In genomic region chrX:42088136-42088535, GRCm38 (mm10) we compare ENCODE assay signal across 25 mouse cellular contexts.
"Had no signal": no experiment of that assay in that cellular context is flagged by ENCODE, and none has a peak within 500 bp of the region (broad histone marks: within the 10 kb centered on the region; RNA-seq: fewer than 3 reads in every experiment).

No protein-coding gene starts in this region.

- H3K4me1 ChIP-seq: hindbrain, embryonic 13.5 days; hindbrain, embryonic 15.5 days; kidney, embryonic 15.5 days; limb, embryonic 13.5 days; limb, embryonic 15.5 days; liver, embryonic 12.5 days had no signal

- ATAC-seq: hindbrain, postnatal 0 days; liver, embryonic 12.5 days had no signal

- H3K9me3 ChIP-seq: heart, embryonic 13.5 days; heart, embryonic 15.5 days; hindbrain, embryonic 13.5 days; hindbrain, embryonic 15.5 days; kidney, embryonic 15.5 days; limb, embryonic 13.5 days; limb, embryonic 15.5 days; liver, embryonic 12.5 days had no signal

- H3K36me3 ChIP-seq: heart, embryonic 15.5 days; hindbrain, embryonic 13.5 days; hindbrain, embryonic 15.5 days; kidney, embryonic 15.5 days; limb, embryonic 13.5 days; limb, embryonic 15.5 days had no signal

- H3K4me2 ChIP-seq: heart, embryonic 11.5 days; heart, embryonic 13.5 days; heart, embryonic 15.5 days; hindbrain, embryonic 13.5 days; hindbrain, embryonic 15.5 days; kidney, embryonic 15.5 days; limb, embryonic 13.5 days; limb, embryonic 15.5 days; liver, embryonic 12.5 days had no signal

- H3K27ac ChIP-seq: heart, adult 2 months; heart, embryonic 13.5 days; heart, embryonic 15.5 days; hindbrain, embryonic 13.5 days; hindbrain, embryonic 15.5 days; hindbrain, postnatal 0 days; kidney, embryonic 15.5 days; kidney, postnatal 0 days; limb, embryonic 13.5 days; limb, embryonic 15.5 days; liver, embryonic 12.5 days; liver, embryonic 14.5 days had no signal

- DNase-seq: gastrocnemius, postnatal 14 days; gastrocnemius, postnatal 36 days; heart, adult 11 months; heart, adult 2 months; heart, postnatal 10 days; heart, postnatal 36 days; kidney, adult 2 months; kidney, adult 9 months; kidney, postnatal 14 days; kidney, postnatal 36 days; layer of hippocampus, adult 9-11 months; layer of hippocampus, postnatal 36 days; left cerebral cortex, postnatal 4 days had no signal

- H3K4me3 ChIP-seq: heart, adult 2 months; heart, embryonic 13.5 days; heart, embryonic 15.5 days; hindbrain, embryonic 13.5 days; hindbrain, embryonic 15.5 days; kidney, embryonic 15.5 days; limb, embryonic 13.5 days; limb, embryonic 15.5 days; liver, embryonic 12.5 days had no signal

- H3K27me3 ChIP-seq: heart, embryonic 13.5 days; heart, embryonic 15.5 days; hindbrain, embryonic 13.5 days; hindbrain, embryonic 15.5 days; kidney, embryonic 15.5 days; limb, embryonic 13.5 days; limb, embryonic 15.5 days; liver, embryonic 12.5 days had no signal

- H3K9ac ChIP-seq: heart, embryonic 13.5 days; heart, embryonic 15.5 days; hindbrain, embryonic 13.5 days; hindbrain, embryonic 15.5 days; kidney, embryonic 15.5 days; limb, embryonic 13.5 days; limb, embryonic 15.5 days; liver, embryonic 12.5 days; liver, embryonic 14.5 days had no signal
